Mouse (Mus musculus) heart, embryonic 10.5 days (tissue): ENCODE data around the gene Aldh6a1. TPM values are rescaled to one million over a fixed set of nuclear protein-coding genes. Genes with fewer than 3 reads are reported as not detected.
A peak's percentile ranks its signal among the peaks of the same experiment; 100 is the strongest.

Experiments
- DNase-seq: peaks from one replicate; pipeline ENCODE4 v3.0.0-alpha.2; 2017; ENCODE audit warnings: low spot score
- H3K27ac ChIP-seq: fragments of 300-500 bp; sonication (generic); 2 replicates; pipeline ENCODE4 v1.5.1; 2016; ENCODE audit warnings: mild to moderate bottlenecking
- H3K27me3 ChIP-seq: fragments of 300-500 bp; sonication (generic); 2 replicates; pipeline ENCODE4 v1.6.1; 2016; ENCODE audit warnings: mild to moderate bottlenecking; ENCODE audit not compliant: poor library complexity, insufficient read depth, severe bottlenecking
- H3K36me3 ChIP-seq: fragments of 300-500 bp; sonication (generic); 2 replicates; pipeline ENCODE4 v1.6.1; 2016; ENCODE audit warnings: mild to moderate bottlenecking, moderate library complexity
- H3K4me1 ChIP-seq: fragments of 300-500 bp; sonication (generic); 2 replicates; pipeline ENCODE4 v1.6.1; 2016; ENCODE audit warnings: mild to moderate bottlenecking
- H3K4me3 ChIP-seq: fragments of 300-500 bp; sonication (generic); 2 replicates; pipeline ENCODE4 v1.5.1; 2016; ENCODE audit warnings: mild to moderate bottlenecking, moderate library complexity
- H3K9me3 ChIP-seq: fragments of 300-500 bp; sonication (generic); 2 replicates; pipeline ENCODE4 v1.6.1; 2016; ENCODE audit warnings: mild to moderate bottlenecking, moderate library complexity
- WGBS: fragments of 180-500 bp; shearing (Covaris S2); methylation state at CpG from one replicate; pipeline ENCODE4 v1.1.7; 2016; 5-methylcytosine and 5-hydroxymethylcytosine counted together
- polyA plus RNA-seq: library from polyadenylated mRNA; unstranded; fragments of >200 nt; fragmentation: Nextera tagmentation; extraction: Ambion mirVana; gene quantifications from 2 replicates; pipeline ENCODE4 v1.2.1, GENCODE M21; 2016

Gene Aldh6a1
- polyA plus RNA-seq, 1 experiment from 2014 or later, result 23.8 TPM

DNA sequence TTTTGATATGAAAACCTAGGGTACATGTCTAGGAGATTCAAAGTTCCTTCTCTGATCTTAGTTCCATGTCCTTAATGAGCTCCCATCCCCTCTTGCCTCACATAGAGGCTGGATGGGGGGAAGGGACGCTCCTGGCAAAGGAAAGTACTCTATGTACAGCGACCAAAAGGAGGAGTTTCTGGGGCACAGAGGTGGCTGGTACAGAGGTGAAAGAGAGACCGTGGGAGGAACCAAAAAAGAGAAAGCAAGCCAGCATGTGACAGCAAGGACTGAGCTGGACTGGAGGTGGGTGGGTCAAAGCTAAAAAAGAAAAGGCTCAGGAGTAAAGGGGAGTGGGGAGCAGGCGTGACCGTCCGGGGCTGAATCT, 470 bp downstream of the Aldh6a1 start:
- DNase-seq, result no peak
- WGBS, result 0% methylated on average over 6 of the region's 6 CpGs
- H3K9me3 ChIP-seq, result no peaks in the 10 kb centered on the region

DNA sequence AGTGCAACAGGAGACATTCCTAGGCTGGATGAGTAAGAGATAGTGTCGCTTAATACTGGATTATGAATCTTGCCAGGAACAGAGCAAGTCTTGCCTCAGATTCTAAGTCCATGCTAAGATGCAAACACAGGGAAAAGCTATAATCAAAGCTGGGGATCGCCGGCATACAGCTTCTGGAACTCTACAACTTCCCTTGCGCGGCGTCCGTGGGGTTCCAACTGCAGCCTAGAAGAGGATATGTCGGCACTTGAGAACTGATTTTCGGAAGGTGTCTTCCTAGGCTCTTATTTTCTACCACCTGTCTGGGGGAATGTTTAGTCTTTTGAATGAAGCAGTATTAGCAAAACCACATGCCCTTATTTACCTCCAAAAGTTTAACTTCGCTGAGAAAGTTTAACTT, 917 bp downstream of the Aldh6a1 start:
- H3K27ac ChIP-seq, result peak overlapping the region; percentile 80; the same call in 1 of the 2 replicates
- 42% methylated on average over 10 of the region's 10 CpGs for WGBS
- peaks cover 22% of the 10 kb centered on the region; the same call in 1 of the 2 replicates for H3K4me1 ChIP-seq
- H3K27me3 ChIP-seq, result 0 out of 2 replicates have a peak, but pooled peaks cover 6% of the 10 kb centered on the region
- no peak for DNase-seq
- no peaks in the 10 kb centered on the region for H3K36me3 ChIP-seq
- peak overlapping the region; percentile 80 for H3K4me3 ChIP-seq
- H3K9me3 ChIP-seq, result no peaks in the 10 kb centered on the region

More for the DNA sequence above, 470 bp downstream of the Aldh6a1 start:
- Histone ChIP-seq H3K4me1 (peaks cover 26% of the 10 kb centered on the region; the same call in 1 of the 2 replicates), H3K27ac (peak overlapping the region; percentile 80), H3K4me3 (peak overlapping the region; percentile 80), H3K27me3 (0 out of 2 replicates have a peak, but pooled peaks cover 6% of the 10 kb centered on the region), H3K36me3 (no peaks in the 10 kb centered on the region)

DNA sequence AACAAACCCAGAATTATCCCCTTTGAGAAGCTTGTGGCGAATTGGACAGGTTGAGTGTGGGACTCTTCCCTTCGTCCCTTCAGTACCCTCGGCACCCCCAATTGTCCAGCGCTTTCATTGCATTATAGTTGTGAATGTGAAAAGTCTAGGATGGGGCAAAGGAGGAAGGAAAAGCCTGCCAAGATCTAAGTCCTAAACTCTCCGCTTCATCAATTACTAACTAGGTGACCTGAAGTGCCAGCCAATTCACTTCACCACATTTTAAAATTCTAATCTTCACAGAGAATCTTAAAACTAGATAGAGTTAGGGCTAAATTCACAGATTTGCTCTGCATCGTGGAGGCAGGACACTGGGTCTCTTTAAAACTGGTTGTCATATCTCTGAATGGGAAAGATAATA, 2.6 kb downstream of the Aldh6a1 start:
- DNase-seq, result no peak
- no peak overlapping the region for H3K4me3 ChIP-seq
- no peaks in the 10 kb centered on the region for H3K36me3 ChIP-seq
- 0 out of 2 replicates have a peak, but pooled peaks cover 6% of the 10 kb centered on the region for H3K27me3 ChIP-seq
- H3K27ac ChIP-seq, result no peak overlapping the region
- peaks cover 18% of the 10 kb centered on the region; the same call in 1 of the 2 replicates for H3K4me1 ChIP-seq
- H3K9me3 ChIP-seq, result no peaks in the 10 kb centered on the region
- 78% methylated on average over 6 of the region's 6 CpGs for WGBS

DNA sequence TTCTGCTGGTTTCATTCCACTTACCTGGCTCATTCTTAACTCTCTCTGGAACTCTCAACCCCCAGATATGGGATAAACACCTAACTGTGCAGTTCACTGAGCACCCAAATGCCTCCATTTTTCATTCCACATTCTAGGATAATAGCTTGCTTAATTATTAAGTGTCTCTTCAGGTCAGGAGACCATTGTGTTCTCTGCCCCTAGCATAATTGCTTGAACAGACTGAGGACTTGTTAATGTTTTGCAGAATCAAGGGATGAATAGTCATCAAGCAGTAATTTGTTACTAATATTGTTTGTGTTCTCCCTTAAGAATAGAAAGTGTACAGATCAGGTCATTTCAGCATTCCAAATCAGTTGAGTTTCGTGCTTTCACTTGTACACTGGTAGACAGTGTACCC, 3.4 kb downstream of the Aldh6a1 start:
- Histone ChIP-seq H3K4me3 (no peak overlapping the region), H3K27ac (no peak overlapping the region), H3K4me1 (peaks cover 15% of the 10 kb centered on the region; the same call in 1 of the 2 replicates), H3K9me3 (no peaks in the 10 kb centered on the region), H3K36me3 (no peaks in the 10 kb centered on the region), H3K27me3 (0 out of 2 replicates have a peak, but pooled peaks cover 6% of the 10 kb centered on the region)
- 71% methylated on average over 1 of the region's 1 CpGs for WGBS
- no peak for DNase-seq

DNA sequence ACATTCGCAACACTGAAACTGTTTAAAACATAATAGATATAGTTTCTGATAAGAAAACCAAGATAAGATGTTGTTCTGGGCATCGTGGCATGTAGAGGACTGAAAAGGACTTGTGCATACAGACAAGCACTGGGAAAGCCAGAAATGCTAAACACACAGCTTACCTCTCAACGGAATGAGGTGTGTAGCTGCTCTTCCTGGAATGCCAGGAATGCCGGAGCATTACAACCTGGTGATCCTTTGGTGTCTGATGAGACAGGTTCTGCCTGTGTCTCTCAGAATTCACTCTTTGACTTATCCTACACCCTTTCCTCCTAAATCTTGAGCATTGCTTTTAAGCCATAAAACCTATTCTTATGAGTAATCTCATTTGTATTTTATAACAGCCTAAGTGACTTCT, 8.3 kb downstream of the Aldh6a1 start:
- Histone ChIP-seq H3K9me3 (no peaks in the 10 kb centered on the region), H3K27me3 (0 out of 2 replicates have a peak, but pooled peaks cover 6% of the 10 kb centered on the region), H3K4me3 (no peak overlapping the region), H3K4me1 (no peaks in the 10 kb centered on the region), H3K36me3 (peaks cover 7% of the 10 kb centered on the region; the same call in 1 of the 2 replicates), H3K27ac (no peak overlapping the region)
- DNase-seq, result no peak
- 65% methylated on average over 4 of the region's 4 CpGs for WGBS

DNA sequence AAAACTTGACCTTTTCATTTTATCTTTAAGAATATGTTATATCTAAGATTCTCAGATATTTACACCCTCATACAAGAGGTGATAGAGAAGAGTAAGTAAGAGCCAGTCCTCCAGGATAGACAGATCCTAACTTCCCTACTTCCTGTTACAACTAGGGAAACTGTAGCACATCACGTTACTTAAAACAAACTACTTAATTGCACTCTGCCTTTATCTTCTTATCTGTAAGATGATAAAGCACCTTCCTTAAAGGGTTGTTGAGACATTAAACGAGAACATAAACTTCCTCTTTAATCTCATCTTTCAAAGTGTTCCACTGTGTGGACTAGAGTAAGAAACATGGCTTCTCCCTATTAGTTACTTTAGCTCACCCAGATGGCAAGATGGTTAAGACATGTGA, 12.1 kb downstream of the Aldh6a1 start:
- H3K4me3 ChIP-seq, result no peak overlapping the region
- WGBS, result 55% methylated on average over 2 of the region's 2 CpGs
- no peak for DNase-seq
- no peaks in the 10 kb centered on the region for H3K27me3 ChIP-seq
- H3K27ac ChIP-seq, result no peak overlapping the region
- no peaks in the 10 kb centered on the region for H3K4me1 ChIP-seq
- peaks cover 10% of the 10 kb centered on the region; the same call in 1 of the 2 replicates for H3K36me3 ChIP-seq
- no peaks in the 10 kb centered on the region for H3K9me3 ChIP-seq

DNA sequence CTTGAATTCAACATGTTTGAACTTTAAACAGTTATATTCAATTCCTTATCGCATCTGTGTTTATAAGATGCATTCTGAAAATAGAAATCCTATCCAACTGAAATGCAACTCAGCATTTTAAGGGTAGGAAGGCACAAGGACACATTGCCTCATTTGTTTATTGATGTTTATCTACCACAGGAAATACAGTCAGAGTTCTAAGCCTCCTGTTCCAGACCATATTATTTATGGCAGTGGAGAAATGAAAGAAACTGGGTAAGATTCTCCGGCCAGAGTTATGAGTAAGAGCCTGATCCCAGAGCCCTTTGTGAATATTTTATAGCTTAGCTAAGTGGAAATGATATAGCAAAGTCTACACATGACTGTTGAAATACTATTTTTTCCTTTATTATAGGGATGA, 21.0 kb downstream of the Aldh6a1 start:
- Histone ChIP-seq H3K36me3 (peaks cover 10% of the 10 kb centered on the region; the same call in 1 of the 2 replicates), H3K4me3 (no peak overlapping the region), H3K27ac (no peak overlapping the region), H3K9me3 (no peaks in the 10 kb centered on the region), H3K27me3 (no peaks in the 10 kb centered on the region), H3K4me1 (no peaks in the 10 kb centered on the region)
- no peak for DNase-seq
- 83% methylated on average over 2 of the region's 2 CpGs for WGBS

DNA sequence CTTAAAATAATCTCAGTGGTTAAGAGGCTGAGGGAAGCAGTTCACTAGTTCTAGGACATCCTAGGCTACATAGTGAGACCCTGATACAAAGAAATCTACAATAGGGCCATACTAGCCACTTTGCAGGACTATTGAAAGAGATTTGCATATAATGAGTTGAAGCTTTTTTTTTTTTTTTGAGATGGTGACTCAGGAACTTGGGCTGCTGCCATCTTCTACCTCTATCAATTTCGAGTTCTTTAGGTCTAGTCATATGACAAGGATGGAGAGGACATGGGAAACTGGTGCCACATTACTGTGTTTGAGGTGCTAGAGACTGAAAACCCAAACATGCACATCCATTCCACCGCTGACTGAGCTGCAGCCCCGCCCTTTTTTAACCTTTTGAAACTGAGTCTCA, 26.8 kb downstream of the Aldh6a1 start:
- 54% methylated on average over 3 of the region's 3 CpGs for WGBS
- no peak overlapping the region for H3K4me3 ChIP-seq
- H3K27me3 ChIP-seq, result no peaks in the 10 kb centered on the region
- no peak for DNase-seq
- H3K36me3 ChIP-seq, result no peaks in the 10 kb centered on the region
- no peaks in the 10 kb centered on the region for H3K4me1 ChIP-seq
- no peaks in the 10 kb centered on the region for H3K9me3 ChIP-seq
- no peak overlapping the region for H3K27ac ChIP-seq

DNA sequence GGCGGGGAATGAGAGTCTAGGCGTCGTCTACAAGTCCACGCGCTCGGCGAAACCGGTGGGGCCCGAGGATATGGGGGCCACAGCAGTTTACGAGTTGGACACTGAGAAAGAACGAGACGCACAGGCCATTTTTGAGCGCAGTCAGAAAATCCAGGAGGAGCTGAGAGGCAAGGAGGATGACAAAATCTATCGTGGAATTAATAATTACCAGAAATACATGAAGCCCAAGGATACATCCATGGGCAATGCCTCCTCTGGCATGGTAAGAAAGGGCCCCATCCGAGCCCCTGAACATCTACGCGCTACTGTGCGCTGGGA, 33.2 kb downstream of the Aldh6a1 start:
- H3K27ac ChIP-seq, result peak overlapping the region; percentile 89
- 35% methylated on average over 18 of the region's 18 CpGs for WGBS

DNA sequence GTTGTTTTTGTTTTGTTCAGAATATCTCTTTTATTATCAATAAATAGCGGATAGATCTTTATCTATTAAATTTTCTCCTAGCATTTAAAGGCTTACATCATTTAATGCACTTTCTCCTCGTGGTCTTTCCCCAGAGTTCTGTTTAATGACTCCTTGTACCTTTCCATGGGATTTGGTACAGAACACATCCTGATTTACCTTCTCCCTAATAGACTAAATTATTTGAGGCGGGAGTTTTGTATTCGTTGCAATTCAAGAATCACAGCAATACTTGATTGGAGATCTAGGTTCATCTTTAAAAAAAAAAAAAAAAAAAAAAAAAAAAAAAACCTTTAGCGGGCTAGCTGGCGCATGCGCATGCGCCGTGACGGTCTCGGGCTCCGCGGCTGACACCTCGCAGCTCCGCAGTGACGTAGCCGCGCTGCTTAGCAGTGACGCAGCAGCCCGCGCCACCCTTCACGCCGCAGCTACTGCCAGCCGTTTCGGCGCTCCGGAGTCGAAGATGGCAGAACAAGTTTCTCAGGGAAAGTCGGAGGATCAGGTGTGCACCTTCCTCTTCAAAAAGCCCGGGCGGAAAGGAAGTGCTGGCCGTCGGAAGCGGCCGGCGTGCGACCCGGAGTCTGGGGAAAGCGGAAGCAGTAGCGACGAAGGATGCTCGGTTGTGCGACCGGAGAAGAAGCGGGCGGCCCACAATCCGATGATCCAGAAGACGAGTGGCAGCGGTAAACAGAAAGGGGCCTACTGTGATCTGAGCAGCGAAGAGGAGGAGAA, 33.8 kb downstream of the Aldh6a1 start, which contains the start of gene Rnf113a2:
Gene Rnf113a2 (plus strand): TSS at position 363 of the 771 bp plus-strand sequence.
- H3K27ac ChIP-seq, result peak within 1 kb of the TSS; percentile 89

More for the DNA sequence above, 33.2 kb downstream of the Aldh6a1 start:
- Histone ChIP-seq H3K9me3 (no peaks in the 10 kb centered on the region), H3K36me3 (peaks cover 5% of the 10 kb centered on the region; the same call in 1 of the 2 replicates), H3K4me3 (peak overlapping the region; percentile 66), H3K4me1 (0 out of 2 replicates have a peak, but pooled peaks cover 2% of the 10 kb centered on the region), H3K27me3 (no peaks in the 10 kb centered on the region)
- no peak for DNase-seq

DNA sequence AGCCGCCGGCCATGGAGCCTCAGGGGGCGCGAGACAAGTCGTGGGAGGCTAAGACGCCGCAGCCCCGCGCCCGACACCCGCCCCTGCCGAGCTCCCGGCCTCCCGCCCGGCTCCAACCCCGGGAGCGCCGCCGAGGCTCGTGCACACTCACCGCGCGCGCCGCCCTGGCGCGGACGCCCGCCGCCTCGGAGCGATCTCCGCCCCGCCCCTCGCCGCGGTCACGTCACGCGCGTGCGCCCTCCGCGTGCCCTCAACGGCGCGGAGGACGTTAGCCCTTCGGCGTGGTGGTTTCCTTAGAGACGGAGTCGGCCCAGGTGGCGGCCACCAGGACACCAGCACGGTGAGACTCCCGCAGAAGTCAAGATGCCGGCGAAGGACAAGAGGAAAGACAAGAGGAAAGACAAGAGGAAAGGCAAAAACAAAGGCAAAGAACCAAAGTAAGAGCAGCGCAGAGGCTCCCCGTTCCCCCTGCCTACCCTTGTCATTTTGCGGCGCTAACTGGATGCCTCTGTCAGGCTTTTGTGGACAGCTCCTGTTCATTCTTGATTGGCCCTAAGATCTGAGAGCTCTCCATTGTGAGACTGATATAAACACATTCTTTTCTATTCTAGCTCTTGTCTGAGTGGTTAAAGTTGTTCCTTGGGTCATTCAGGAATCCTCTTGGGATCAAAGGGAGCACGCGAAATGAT, 41.8 kb downstream of the Aldh6a1 start, which contains the start of the genes Entpd5 and Bbof1:
Gene Entpd5 (minus strand): TSS at position 211 of the 689 bp plus-strand sequence.
Gene Bbof1 (plus strand): TSS at position 253 of the 689 bp plus-strand sequence.
- H3K27ac ChIP-seq, result peak within 1 kb of the TSS; percentile 92
- no peaks in the 10 kb centered on the region for H3K9me3 ChIP-seq
- no peaks in the 10 kb centered on the region for H3K27me3 ChIP-seq
- no peaks in the 10 kb centered on the region for H3K36me3 ChIP-seq
- peak within 1 kb of the TSS; percentile 87 for H3K4me3 ChIP-seq
- WGBS, result 2% methylated on average over 59 of the region's 63 CpGs
- peak; percentile 90 for DNase-seq
- peaks cover 18% of the 10 kb centered on the region for H3K4me1 ChIP-seq

More for the DNA sequence above, 33.8 kb downstream of the Aldh6a1 start, which contains the start of gene Rnf113a2:
- peaks cover 5% of the 10 kb centered on the region; the same call in 1 of the 2 replicates for H3K36me3 ChIP-seq
- H3K4me1 ChIP-seq, result 0 out of 2 replicates have a peak, but pooled peaks cover 2% of the 10 kb centered on the region
- H3K27me3 ChIP-seq, result no peaks in the 10 kb centered on the region
- no peaks in the 10 kb centered on the region for H3K9me3 ChIP-seq
- 3% methylated on average over 50 of the region's 50 CpGs for WGBS
- peak within 1 kb of the TSS; percentile 66 for H3K4me3 ChIP-seq
- peak; percentile 91 for DNase-seq

DNA sequence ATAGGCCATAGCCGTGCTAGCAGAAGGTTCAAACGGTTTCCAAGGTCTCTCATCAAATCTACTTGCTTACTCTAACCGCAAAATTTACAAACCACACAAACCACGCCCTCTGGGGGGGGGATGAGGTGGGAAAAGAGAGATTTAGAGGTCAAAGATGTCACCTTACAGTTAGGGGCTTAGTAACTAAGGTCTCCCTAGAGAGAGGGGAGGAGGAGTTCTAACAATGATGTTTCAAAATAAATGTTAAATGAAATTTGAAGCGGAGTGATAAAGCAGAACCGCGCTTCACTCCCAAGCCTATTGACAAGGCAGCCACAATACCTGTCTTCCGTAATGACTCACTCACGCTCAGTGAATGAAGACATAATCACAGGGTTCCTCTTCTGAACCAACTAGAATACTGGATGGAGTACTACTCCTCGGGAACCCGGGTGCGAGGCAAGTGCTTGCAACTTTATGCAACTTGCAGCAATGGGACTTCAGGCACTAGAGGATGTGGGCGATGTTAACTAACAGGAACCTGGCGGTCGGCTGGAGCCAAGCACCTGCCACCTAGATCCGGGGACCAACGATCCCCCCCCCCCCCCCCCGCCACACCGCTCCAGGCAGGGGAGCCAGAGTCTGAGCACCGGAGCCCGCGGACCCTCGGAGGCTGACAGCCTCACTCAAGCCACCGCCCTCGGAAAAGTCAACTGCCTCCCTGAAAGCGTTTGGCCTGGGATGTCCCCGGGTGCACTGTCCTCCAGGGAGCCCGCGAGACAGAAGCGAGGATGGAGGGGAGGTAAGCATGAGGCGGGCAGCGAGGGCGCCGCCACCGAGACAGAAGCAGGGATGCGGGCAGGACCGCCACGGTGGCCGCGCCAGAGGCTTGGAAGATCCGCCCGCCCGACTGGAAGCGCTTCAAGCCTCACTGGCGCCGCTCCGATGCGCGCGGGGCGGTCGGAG, 42.7 kb downstream of the Aldh6a1 start:
- 2% methylated on average over 52 of the region's 52 CpGs for WGBS
- Histone ChIP-seq H3K27ac (peak overlapping the region; percentile 92), H3K36me3 (no peaks in the 10 kb centered on the region), H3K27me3 (no peaks in the 10 kb centered on the region), H3K4me3 (peak overlapping the region; percentile 87), H3K9me3 (no peaks in the 10 kb centered on the region), H3K4me1 (peaks cover 18% of the 10 kb centered on the region)
- no peak for DNase-seq
